Mouse (Mus musculus) embryonic stem cell, embryonic (primary cell): ENCODE results near the gene Bend5.

ENCODE experiments used
- CTCF ChIA-PET, 4 experiments: fragments of 300-600 bp in 2 of 4; fragments of 350-600 bp in 2 of 4; sonication (Branson Sonifier 250); formaldehyde crosslinking; loops; one replicate each; lab custom pipeline; 2022; ENCODE audit warnings: inconsistent platforms in 2 of 4; lab: Charles Lee
- POLR2A ChIA-PET, 4 experiments: fragments of 300-600 bp in 2 of 4; fragments of 350-600 bp in 2 of 4; sonication (Branson Sonifier 250); formaldehyde crosslinking; loops; one replicate each; lab custom pipeline; 2022; ENCODE audit warnings: antibody characterized with exemption in 4 of 4, inconsistent platforms in 1 of 4; lab: Charles Lee

The Bend5 gene

GRCm38 (mm10) chr4:111414818-111415488 is at the start of gene Bend5:
Bend5 (plus strand) TSS chr4:111415006.
- CTCF ChIA-PET: no interaction called here
- POLR2A ChIA-PET: no interaction called here

GRCm38 (mm10) chr4:111367771-111368170 is 47.0 kb upstream of the Bend5 start:
- POLR2A ChIA-PET: no interaction called here
- CTCF ChIA-PET: no interaction called here

- POLR2A ChIA-PET: no interaction called here
- CTCF ChIA-PET: interaction anchor here in 1 of 4 experiments (0.6 kb wide), 1 partner anchor 116 kb away, joined by 8 read pairs; no protein-coding TSS in a partner anchor
These were observed 37.6 kb upstream of the Bend5 start for GRCm38 (mm10) chr4:111377159-111377558.

- CTCF ChIA-PET: no interaction called here
- POLR2A ChIA-PET: no interaction called here
These were observed 36.7 kb upstream of the Bend5 start for GRCm38 (mm10) chr4:111378071-111378470.

GRCm38 (mm10) chr4:111383101-111383500 is 31.7 kb upstream of the Bend5 start:
- CTCF ChIA-PET: no interaction called here
- POLR2A ChIA-PET: no interaction called here

GRCm38 (mm10) chr4:111390736-111391135 is 24.1 kb upstream of the Bend5 start:
- CTCF ChIA-PET: interaction anchor here in 1 of 4 experiments (0.6 kb wide), 1 partner anchor 234 kb away, joined by 3 read pairs; no protein-coding TSS in a partner anchor
- POLR2A ChIA-PET: no interaction called here

GRCm38 (mm10) chr4:111399784-111400183 is 15.0 kb upstream of the Bend5 start:
- POLR2A ChIA-PET: no interaction called here
- CTCF ChIA-PET: no interaction called here

- ChIA-PET POLR2A (no interaction called here), CTCF (no interaction called here)
These were observed 14.1 kb upstream of the Bend5 start for GRCm38 (mm10) chr4:111400676-111401075.

- CTCF ChIA-PET: no interaction called here
- POLR2A ChIA-PET: no interaction called here
These were observed 11.6 kb upstream of the Bend5 start for GRCm38 (mm10) chr4:111403243-111403642.

- ChIA-PET CTCF (no interaction called here), POLR2A (no interaction called here)
These were observed 4.1 kb upstream of the Bend5 start for GRCm38 (mm10) chr4:111410731-111411130.

GRCm38 (mm10) chr4:111414399-111414798 is 407 bp upstream of the Bend5 start:
- ChIA-PET CTCF (no interaction called here), POLR2A (no interaction called here)

- ChIA-PET CTCF (interaction anchor here in 1 of 4 experiments (0.5 kb wide), 1 partner anchor 10 kb away, joined by 3 read pairs; no protein-coding TSS in a partner anchor), POLR2A (no interaction called here)
These were observed 1.3 kb downstream of the Bend5 start for GRCm38 (mm10) chr4:111416126-111416525.

GRCm38 (mm10) chr4:111416551-111416950 is 1.7 kb downstream of the Bend5 start:
- ChIA-PET POLR2A (no interaction called here), CTCF (interaction anchor here in 1 of 4 experiments (0.5 kb wide), 1 partner anchor 9 kb away, joined by 3 read pairs; no protein-coding TSS in a partner anchor)

GRCm38 (mm10) chr4:111417716-111418115 is 2.9 kb downstream of the Bend5 start:
- ChIA-PET POLR2A (interaction anchor here in 1 of 4 experiments (0.6 kb wide), 1 partner anchor 13 kb away, joined by 3 read pairs; no protein-coding TSS in a partner anchor), CTCF (no interaction called here)

- POLR2A ChIA-PET: no interaction called here
- CTCF ChIA-PET: no interaction called here
These were observed 4.7 kb downstream of the Bend5 start for GRCm38 (mm10) chr4:111419476-111419875.

- CTCF ChIA-PET: no interaction called here
These were observed 5.2 kb downstream of the Bend5 start for GRCm38 (mm10) chr4:111420031-111420430.

GRCm38 (mm10) chr4:111420955-111421354 is 6.1 kb downstream of the Bend5 start:
- POLR2A ChIA-PET: no interaction called here
- CTCF ChIA-PET: no interaction called here

More at GRCm38 (mm10) chr4:111420031-111420430, 5.2 kb downstream of the Bend5 start:
- POLR2A ChIA-PET: no interaction called here

- CTCF ChIA-PET: no interaction called here
- POLR2A ChIA-PET: no interaction called here
These were observed 7.0 kb downstream of the Bend5 start for GRCm38 (mm10) chr4:111421785-111422184.

GRCm38 (mm10) chr4:111424371-111424950 is 9.7 kb downstream of the Bend5 start:
- CTCF ChIA-PET: interaction anchor here in 1 of 4 experiments (0.7 kb wide), 1 partner anchor 134 kb away, joined by 3 read pairs; no protein-coding TSS in a partner anchor

GRCm38 (mm10) chr4:111425170-111425569 is 10.4 kb downstream of the Bend5 start:
- ChIA-PET CTCF (no interaction called here), POLR2A (interaction anchor here in 2 of 4 experiments (0.6 kb wide), 2 partner anchors 201 to 213 kb away, joined by 3 read pairs; no protein-coding TSS in a partner anchor)

More at GRCm38 (mm10) chr4:111424371-111424950, 9.7 kb downstream of the Bend5 start:
- POLR2A ChIA-PET: interaction anchor here in 2 of 4 experiments (0.6 kb wide), 2 partner anchors 201 to 1419 kb away, joined by 3 read pairs; no protein-coding TSS in a partner anchor
